Mouse (Mus musculus) liver, embryonic 16.5 days (tissue): ENCODE measurements around the gene Psme2b. TPM values are rescaled to one million over a fixed set of nuclear protein-coding genes. Genes with fewer than 3 reads are reported as not detected.
"Not testable (repeated sequence)": the region's sequence is repeated elsewhere in the genome, so short reads cannot be mapped to it uniquely, and the experiment has no call there.

Source experiments
- ATAC-seq: fragments of 200-750 bp; cut with Nextera tagmentation; 2 replicates; pipeline ENCODE4 v1.8.0; 2017; ENCODE audit warnings: low read depth, mild to moderate bottlenecking, moderate number of reproducible peaks, moderate library complexity
- H3K27ac ChIP-seq: fragments of 300-500 bp; sonication (generic); 2 replicates; pipeline ENCODE4 v1.5.1; 2014; ENCODE audit warnings: mild to moderate bottlenecking, low read length
- H3K27me3 ChIP-seq: fragments of 300-500 bp; sonication (generic); 2 replicates; pipeline ENCODE4 v1.6.1; 2014; ENCODE audit warnings: low read depth, low read length, mixed read lengths; ENCODE audit not compliant: control insufficient read depth, insufficient read depth
- H3K36me3 ChIP-seq: fragments of 300-500 bp; sonication (generic); 2 replicates; pipeline ENCODE4 v1.6.1; 2014; ENCODE audit warnings: mild to moderate bottlenecking; ENCODE audit not compliant: control insufficient read depth, insufficient read depth
- H3K4me1 ChIP-seq: fragments of 300-500 bp; sonication (generic); 2 replicates; pipeline ENCODE4 v1.6.1; 2014; ENCODE audit warnings: low read depth, low read length, mixed read lengths; ENCODE audit not compliant: control insufficient read depth
- H3K4me2 ChIP-seq: fragments of 300-500 bp; sonication (generic); 2 replicates; pipeline ENCODE4 v1.6.1; 2014; ENCODE audit warnings: low read depth, low read length, mixed read lengths
- H3K4me3 ChIP-seq: fragments of 300-500 bp; sonication (generic); 2 replicates; pipeline ENCODE4 v1.5.1; 2014; ENCODE audit warnings: low read depth, mild to moderate bottlenecking, low read length
- H3K9ac ChIP-seq: fragments of 300-500 bp; sonication (generic); 2 replicates; pipeline ENCODE4 v1.6.1; 2014; ENCODE audit warnings: low read depth, low read length
- H3K9me3 ChIP-seq: fragments of 300-500 bp; sonication (generic); replicated peaks from 2 replicates; pipeline ENCODE4 v1.6.1; 2016; ENCODE audit warnings: low read length; ENCODE audit not compliant: control insufficient read depth
- WGBS: fragments of 180-500 bp; shearing (Covaris S2); extraction: QIAGEN DNeasy Blood & Tissue Kit; methylation state at CpG from one replicate; pipeline ENCODE4 v1.1.7; 2014; ENCODE audit not compliant: insufficient replicate concordance; 5-methylcytosine and 5-hydroxymethylcytosine counted together
- polyA plus RNA-seq: library from polyadenylated mRNA; unstranded; fragments of >200 nt; fragmentation: Nextera tagmentation; extraction: Ambion mirVana; gene quantifications from 2 replicates; pipeline ENCODE4 v1.2.1, GENCODE M21; 2015

The Psme2b gene
- 2.5 and 3.1 TPM in 2 replicates for polyA plus RNA-seq

DNA sequence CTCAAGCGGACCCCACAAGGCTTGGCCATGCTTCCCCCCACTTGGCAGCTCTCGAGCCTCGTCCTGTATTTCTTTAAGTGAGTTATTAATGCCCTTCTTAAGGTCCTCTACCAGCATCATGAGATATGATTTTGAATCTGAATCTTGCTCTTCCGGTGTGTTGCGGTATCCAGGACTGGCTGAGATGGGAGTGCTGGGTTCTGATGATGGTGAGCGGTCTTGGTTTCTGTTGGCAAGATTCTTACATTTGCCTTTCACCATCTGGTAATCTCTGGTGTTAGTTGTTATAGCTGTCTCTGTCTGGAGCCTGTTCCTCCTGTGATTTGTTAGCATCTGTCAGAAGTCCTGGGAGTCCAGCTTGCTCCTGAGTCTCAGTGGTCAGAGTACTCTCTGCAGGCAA lies at the start of gene Psme2b:
Gene Psme2b (minus strand): TSS at position 101 of the 400 bp plus-strand sequence.
- ATAC-seq, H3K4me3 ChIP-seq, H3K9ac ChIP-seq, H3K4me2 ChIP-seq, H3K4me1 ChIP-seq, H3K9me3 ChIP-seq, H3K27me3 ChIP-seq, H3K27ac ChIP-seq, H3K36me3 ChIP-seq: not testable (repeated sequence)
- 72% methylated on average over 6 of the region's 6 CpGs for WGBS

GRCm38 (mm10) chr11:48994018-48994417 lies 48.0 kb upstream of the Psme2b start, which contains the start of gene Tgtp1:
Tgtp1 (minus strand) TSS chr11:48994172.
- H3K27me3 ChIP-seq, H3K27ac ChIP-seq, H3K4me3 ChIP-seq, H3K36me3 ChIP-seq, H3K4me1 ChIP-seq, ATAC-seq, H3K9ac ChIP-seq, H3K9me3 ChIP-seq, H3K4me2 ChIP-seq: not testable (repeated sequence)
- WGBS: 22% methylated on average over 2 of the region's 2 CpGs

DNA sequence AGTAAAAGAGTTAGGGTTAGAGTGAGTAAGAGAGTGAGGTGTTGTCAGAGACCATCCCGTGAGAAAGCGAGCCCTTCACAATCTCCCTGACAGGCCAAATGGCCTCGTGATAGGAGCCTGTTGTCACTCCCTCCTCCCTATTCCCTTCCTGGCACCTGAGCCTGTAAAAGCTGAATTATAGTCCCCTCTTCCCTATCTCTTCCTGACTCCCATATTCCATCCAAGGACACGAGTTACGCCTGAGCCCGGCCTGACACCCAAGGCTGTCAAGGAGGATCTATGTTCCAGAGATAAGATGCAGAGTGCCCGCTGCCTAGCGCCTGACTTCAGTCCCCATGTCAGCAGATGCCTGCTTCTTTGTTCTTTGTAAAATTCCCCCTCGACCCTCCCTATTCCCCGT lies 47.3 kb upstream of the Psme2b start:
- not testable (repeated sequence) for H3K4me3 ChIP-seq, ATAC-seq, H3K4me2 ChIP-seq, H3K36me3 ChIP-seq, H3K27me3 ChIP-seq, H3K27ac ChIP-seq, H3K9ac ChIP-seq, H3K9me3 ChIP-seq, H3K4me1 ChIP-seq
- 45% methylated on average over 10 of the region's 10 CpGs for WGBS

GRCm38 (mm10) chr11:48991740-48992520 lies 45.9 kb upstream of the Psme2b start, which contains the start of gene Gm12185:
Gm12185 (minus strand) TSS chr11:48992226.
- ATAC-seq, H3K27ac ChIP-seq, H3K4me1 ChIP-seq, H3K4me3 ChIP-seq, H3K9ac ChIP-seq, H3K27me3 ChIP-seq, H3K9me3 ChIP-seq, H3K4me2 ChIP-seq, H3K36me3 ChIP-seq: not testable (repeated sequence)
- 41% methylated on average over 4 of the region's 4 CpGs for WGBS

GRCm38 (mm10) chr11:48989981-48990380 lies 44.0 kb upstream of the Psme2b start:
- H3K27me3 ChIP-seq, H3K4me3 ChIP-seq, ATAC-seq, H3K36me3 ChIP-seq, H3K27ac ChIP-seq, H3K4me2 ChIP-seq, H3K9me3 ChIP-seq, H3K4me1 ChIP-seq, H3K9ac ChIP-seq: not testable (repeated sequence)
- WGBS: 46% methylated on average over 2 of the region's 2 CpGs

DNA sequence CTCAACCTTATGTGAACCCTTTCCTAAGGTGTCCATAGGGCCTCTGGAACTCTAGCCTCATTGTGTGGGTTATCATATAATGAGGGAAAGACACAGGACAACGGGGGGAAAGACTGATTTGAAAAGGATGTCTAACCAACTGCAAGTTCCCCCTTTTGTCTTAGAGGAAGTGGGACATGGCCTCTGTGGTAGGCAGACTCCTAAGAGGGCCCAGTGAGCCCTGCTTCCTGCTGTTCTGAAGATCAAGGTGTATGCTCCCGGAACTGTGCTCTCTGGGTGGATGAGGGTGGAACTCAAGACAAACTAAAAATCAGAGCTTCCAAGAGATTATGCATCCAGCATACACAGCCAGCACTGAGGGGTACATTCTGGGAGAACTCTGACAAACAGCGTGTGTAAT lies 42.2 kb upstream of the Psme2b start:
- H3K4me3 ChIP-seq, H3K36me3 ChIP-seq, H3K4me2 ChIP-seq, H3K27me3 ChIP-seq, H3K27ac ChIP-seq, H3K9me3 ChIP-seq, H3K9ac ChIP-seq, ATAC-seq, H3K4me1 ChIP-seq: not testable (repeated sequence)
- WGBS: 35% methylated on average over 2 of the region's 3 CpGs

DNA sequence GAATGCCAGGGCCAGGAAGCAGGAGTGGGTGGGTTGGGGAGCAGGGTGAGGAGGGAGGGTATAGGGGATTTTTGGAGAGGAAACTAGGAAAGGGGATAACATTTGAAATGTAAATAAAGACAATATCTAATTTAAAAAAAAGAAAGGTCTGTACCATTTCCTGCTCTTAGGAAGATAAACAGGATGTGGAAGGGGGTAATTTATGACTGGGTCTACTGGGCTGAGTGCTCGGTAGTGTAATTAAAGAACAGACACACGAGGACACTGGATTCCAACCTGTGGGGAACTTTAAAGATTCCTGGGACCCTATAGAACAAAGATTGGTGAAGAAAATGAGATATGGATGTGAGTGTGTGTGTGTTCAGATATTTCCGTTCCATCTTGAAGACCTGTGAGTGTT lies 36.9 kb upstream of the Psme2b start:
- WGBS: no CpG with 5 or more reads among the region's 3 CpGs
- not testable (repeated sequence) for H3K36me3 ChIP-seq, H3K27me3 ChIP-seq, H3K4me2 ChIP-seq, H3K27ac ChIP-seq, ATAC-seq, H3K9me3 ChIP-seq, H3K4me1 ChIP-seq, H3K4me3 ChIP-seq, H3K9ac ChIP-seq

- not testable (repeated sequence) for H3K9me3 ChIP-seq, H3K4me1 ChIP-seq, H3K9ac ChIP-seq, H3K27me3 ChIP-seq, H3K36me3 ChIP-seq, H3K4me2 ChIP-seq, H3K4me3 ChIP-seq, H3K27ac ChIP-seq, ATAC-seq
- WGBS: no CpG with 5 or more reads among the region's 5 CpGs
Observed at GRCm38 (mm10) chr11:48980052-48980451, 34.1 kb upstream of the Psme2b start.

DNA sequence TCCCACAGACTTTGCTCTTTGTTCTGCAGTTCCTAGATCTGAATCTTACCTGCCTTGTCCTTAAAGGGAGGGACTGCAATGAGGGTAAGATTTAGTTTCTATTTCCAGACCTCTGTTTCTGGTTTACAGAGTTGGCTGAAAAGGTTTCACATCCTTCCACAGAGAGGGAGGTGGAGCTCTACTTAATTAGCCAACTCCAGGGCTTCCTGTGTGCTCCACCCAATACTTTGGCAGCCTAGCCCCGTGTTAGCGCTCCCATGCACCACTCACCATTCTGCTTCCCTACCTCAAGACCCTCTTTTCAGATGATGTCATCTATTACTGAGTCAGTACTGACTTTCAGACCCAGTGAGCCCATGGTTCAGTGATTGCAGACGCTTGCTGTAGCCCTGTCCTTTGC lies 33.3 kb upstream of the Psme2b start, which contains the start of gene 9930111J21Rik1:
Gene 9930111J21Rik1 (minus strand): TSS at position 148 of the 400 bp plus-strand sequence.
- not testable (repeated sequence) for H3K27me3 ChIP-seq, H3K27ac ChIP-seq, H3K4me1 ChIP-seq, H3K4me2 ChIP-seq, H3K36me3 ChIP-seq, H3K4me3 ChIP-seq, H3K9ac ChIP-seq, H3K9me3 ChIP-seq
- ATAC-seq: peak; percentile 37; the same call in 1 of the 2 replicates
- WGBS: no CpG with 5 or more reads among the region's 3 CpGs
